Mouse (Mus musculus) frontal cortex, postnatal 25 days (tissue): ENCODE measurements around the gene Col5a3.

Experiments used
- DNase-seq, 2 experiments: peaks; one replicate each; pipeline ENCODE4 v3.0.0; 2022; ENCODE audit warnings: low spot score in 2 of 2

Col5a3 gene

GRCm38 (mm10) chr9:20805159-20805495 is 9.7 kb downstream of the Col5a3 start:
- DNase-seq, result no peak

- DNase-seq, result peak in 1 of 2 experiments; percentile 49
These were observed 10.4 kb downstream of the Col5a3 start for GRCm38 (mm10) chr9:20804266-20805158.

- peak in 1 of 2 experiments; percentile 19 for DNase-seq
These were observed 20.6 kb downstream of the Col5a3 start for GRCm38 (mm10) chr9:20794108-20794806.

GRCm38 (mm10) chr9:20790345-20790744 is 24.5 kb downstream of the Col5a3 start:
- DNase-seq, result no peak

GRCm38 (mm10) chr9:20789651-20790050 is 25.2 kb downstream of the Col5a3 start:
- no peak for DNase-seq

GRCm38 (mm10) chr9:20787992-20788391 is 26.9 kb downstream of the Col5a3 start:
- DNase-seq, result no peak

GRCm38 (mm10) chr9:20785055-20785454 is 29.8 kb downstream of the Col5a3 start:
- DNase-seq, result no peak

GRCm38 (mm10) chr9:20781286-20781685 is 33.6 kb downstream of the Col5a3 start:
- DNase-seq, result no peak

- DNase-seq, result no peak
These were observed 49.6 kb downstream of the Col5a3 start for GRCm38 (mm10) chr9:20765274-20765673.

- DNase-seq, result no peak
These were observed 51.8 kb downstream of the Col5a3 start for GRCm38 (mm10) chr9:20763099-20763498.

- DNase-seq, result no peak
These were observed 52.5 kb downstream of the Col5a3 start for GRCm38 (mm10) chr9:20762197-20762961.

GRCm38 (mm10) chr9:20761388-20761787 is 53.5 kb downstream of the Col5a3 start:
- DNase-seq, result no peak

GRCm38 (mm10) chr9:20760813-20761212 is 54.1 kb downstream of the Col5a3 start:
- DNase-seq, result no peak

- no peak for DNase-seq
These were observed 56.0 kb downstream of the Col5a3 start for GRCm38 (mm10) chr9:20758896-20759295.

- no peak for DNase-seq
These were observed 56.6 kb downstream of the Col5a3 start for GRCm38 (mm10) chr9:20758243-20758642.

GRCm38 (mm10) chr9:20757087-20757955 is 57.5 kb downstream of the Col5a3 start:
- no peak for DNase-seq

- no peak for DNase-seq
These were observed 58.7 kb downstream of the Col5a3 start for GRCm38 (mm10) chr9:20756081-20756700.

GRCm38 (mm10) chr9:20754335-20754734 is 60.5 kb downstream of the Col5a3 start:
- no peak for DNase-seq

GRCm38 (mm10) chr9:20751477-20752029 is 63.3 kb downstream of the Col5a3 start:
- DNase-seq, result no peak

- no peak for DNase-seq
These were observed 65.7 kb downstream of the Col5a3 start for GRCm38 (mm10) chr9:20749213-20749612.
